Mouse (Mus musculus) T-helper 1 cell (primary cell): ENCODE data around the gene Kcnn4.

Source experiments
- in situ Hi-C: fragments of 300-600 bp; cut with MboI, MseI; formaldehyde crosslinking; loops from one replicate; pipeline ENCODE4 v1.15.1; 2025; ENCODE audit warnings: high pct_unique_total_duplicates

The Kcnn4 gene

GRCm38 (mm10) chr7:24419579-24419978 lies 49.5 kb downstream of the Kcnn4 start:
- in situ Hi-C loops: no loop called here

GRCm38 (mm10) chr7:24421648-24422047 lies 51.6 kb downstream of the Kcnn4 start:
- in situ Hi-C loops: loop anchor here (5.0 kb wide), 1 partner anchor 586 kb away; the partner anchor contains the start of gene Atp1a3

- in situ Hi-C loops: loop anchor here (5.0 kb wide), 1 partner anchor 585 kb away; the partner anchor contains the start of gene Atp1a3
Observed at GRCm38 (mm10) chr7:24422251-24422650, 52.2 kb downstream of the Kcnn4 start.

- in situ Hi-C loops: loop anchor here (5.0 kb wide), 1 partner anchor 584 kb away; the partner anchor contains the start of gene Atp1a3
Observed at GRCm38 (mm10) chr7:24423107-24423763, 53.2 kb downstream of the Kcnn4 start.

GRCm38 (mm10) chr7:24423956-24424732 lies 54.1 kb downstream of the Kcnn4 start:
- in situ Hi-C loops: loop anchor here (5.0 kb wide), 1 partner anchor 583 kb away; the partner anchor contains the start of gene Atp1a3

GRCm38 (mm10) chr7:24425919-24426318 lies 55.9 kb downstream of the Kcnn4 start:
- in situ Hi-C loops: no loop called here

- in situ Hi-C loops: no loop called here
Observed at GRCm38 (mm10) chr7:24427168-24427567, 57.1 kb downstream of the Kcnn4 start.

GRCm38 (mm10) chr7:24428725-24429124 lies 58.7 kb downstream of the Kcnn4 start:
- in situ Hi-C loops: no loop called here

GRCm38 (mm10) chr7:24429413-24430112 lies 59.5 kb downstream of the Kcnn4 start:
- in situ Hi-C loops: no loop called here

GRCm38 (mm10) chr7:24430551-24431345 lies 60.7 kb downstream of the Kcnn4 start:
- in situ Hi-C loops: no loop called here

GRCm38 (mm10) chr7:24431713-24432112 lies 61.6 kb downstream of the Kcnn4 start:
- in situ Hi-C loops: no loop called here

GRCm38 (mm10) chr7:24435305-24435704 lies 65.2 kb downstream of the Kcnn4 start:
- in situ Hi-C loops: no loop called here
